Mouse (Mus musculus) testis, adult 2 months (tissue): ENCODE data around the gene Kcnc4.

ENCODE experiments used
- CTCF ChIP-seq: fragments of 200-500 bp; IDR thresholded peaks from 2 replicates; pipeline ENCODE4 v1.5.1; 2012; ENCODE audit warnings: low read depth, mild to moderate bottlenecking, inconsistent platforms, low read length, moderate library complexity; ENCODE audit not compliant: control insufficient read depth, insufficient read depth, insufficient replicate concordance
- POLR2A ChIP-seq: fragments of 200-500 bp; IDR thresholded peaks from 2 replicates; pipeline ENCODE4 v1.6.1; 2012; ENCODE audit warnings: low read depth, mild to moderate bottlenecking, inconsistent platforms, low read length, moderate library complexity; ENCODE audit not compliant: control insufficient read depth

DNA sequence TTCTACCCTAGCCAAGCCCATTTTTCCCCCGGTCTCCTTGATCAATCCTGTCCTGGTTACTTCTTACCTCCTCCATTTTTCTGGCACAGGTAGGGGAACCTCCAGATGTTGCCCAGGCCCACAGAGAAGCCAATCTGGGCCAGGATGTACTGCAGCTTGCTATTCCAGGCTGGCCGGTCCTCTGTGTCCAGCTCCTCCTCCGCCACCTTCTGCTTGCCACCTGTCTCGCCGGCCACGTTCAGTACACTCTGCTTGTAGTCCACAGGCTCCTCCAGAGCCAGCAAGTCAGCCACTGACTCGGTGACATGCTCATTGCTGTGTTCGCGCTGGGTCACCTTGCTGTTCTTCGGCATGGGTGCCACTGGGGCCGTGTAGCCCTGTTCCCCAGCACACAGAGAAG lies 40.9 kb upstream of the Kcnc4 start:
- TF ChIP-seq CTCF (no peak), POLR2A (no peak)
